Mouse (Mus musculus) cerebral cortex, adult 2 months (tissue): ENCODE measurements around the gene Gm3685.

Experiments
- WGBS: fragments of 180-500 bp; shearing (Covaris S2); methylation state at CpG from one replicate; pipeline ENCODE4 v1.1.7; 2018; 5-methylcytosine and 5-hydroxymethylcytosine counted together

Gene Gm3685

DNA sequence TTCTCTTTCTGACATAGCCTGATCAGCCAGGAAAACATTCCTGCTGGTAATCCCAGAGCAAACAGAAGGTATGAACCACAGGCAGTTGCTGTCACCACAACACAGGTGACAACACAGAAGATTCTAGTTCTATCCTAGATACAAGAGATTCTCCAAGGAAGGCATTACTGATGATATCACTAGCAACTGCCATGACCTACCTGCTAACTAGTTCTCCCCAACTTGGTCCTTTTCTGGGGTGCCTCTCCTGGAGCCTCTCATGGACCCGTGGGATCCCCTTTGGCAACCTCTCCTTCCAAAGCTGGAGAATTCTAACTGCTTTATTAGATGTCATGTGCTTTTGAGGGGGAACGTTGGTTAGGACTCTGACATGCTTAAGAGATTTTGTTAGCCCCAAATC, at the start of gene Gm3685:
Gm3685 (minus strand) TSS at position 101 of the 400 bp plus-strand sequence.
- no CpG with 5 or more reads among the region's 2 CpGs for WGBS

GRCm38 (mm10) chr14:7026781-7027749, 17.7 kb downstream of the Gm3685 start, which contains the start of gene Gm10406:
Gm10406 (minus strand) TSS chr14:7027449.
- WGBS: under 1% methylated on average over 52 of the region's 70 CpGs

DNA sequence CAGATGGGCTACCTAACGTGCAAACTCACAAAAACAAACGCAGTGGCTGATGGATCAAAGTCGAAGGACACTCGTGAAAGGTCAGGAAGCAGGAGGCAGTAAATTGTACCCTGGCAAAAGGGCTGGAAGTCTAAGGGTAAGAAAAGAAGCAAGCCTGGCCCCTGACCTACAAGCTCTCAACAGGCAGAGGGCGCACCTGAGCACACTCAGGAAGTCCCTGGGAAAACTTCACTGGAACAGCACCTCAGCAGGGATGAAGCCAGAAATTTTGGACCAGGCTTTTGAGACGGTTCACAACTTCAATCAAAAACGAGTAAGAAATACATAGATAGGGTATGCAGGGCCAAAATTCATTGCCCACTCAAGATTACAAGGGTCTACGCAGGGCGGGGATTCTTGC, 18.5 kb downstream of the Gm3685 start:
- 7% methylated on average over 9 of the region's 9 CpGs for whole genome bisulfite sequencing
